Mouse (Mus musculus) heart, postnatal 0 days (tissue): ENCODE results near the gene Lcn5.

Experiments
- CTCF ChIP-seq: IDR thresholded peaks from 2 replicates; pipeline ENCODE4 v1.5.1; 2016; ENCODE audit warnings: antibody characterized with exemption, control low read depth, low read depth
- EP300 ChIP-seq: IDR thresholded peaks from 2 replicates; pipeline ENCODE4 v1.6.1; 2016; ENCODE audit warnings: antibody characterized with exemption, low read depth

- TF ChIP-seq CTCF: no peak
- no peak for TF ChIP-seq EP300
These were observed 36.9 kb upstream of the Lcn5 start for GRCm38 (mm10) chr2:25620852-25621228.
